Mouse (Mus musculus) ES-E14 (cell line): ENCODE measurements around the gene Cxcl2. TPM values are rescaled to one million over a fixed set of nuclear protein-coding genes. Genes with fewer than 3 reads are reported as not detected.

Experiments
- DNase-seq: peaks from one replicate; pipeline ENCODE4 v3.0.0-alpha.2; 2013; ENCODE audit warnings: low read depth, low spot score
- H3K27ac ChIP-seq: 2 replicates; pipeline ENCODE4 v1.5.1; 2012; ENCODE audit warnings: low read depth, mild to moderate bottlenecking, low read length, moderate library complexity, mixed read lengths; ENCODE audit not compliant: poor library complexity, insufficient read depth, severe bottlenecking
- H3K36me3 ChIP-seq: 2 replicates; pipeline ENCODE4 v1.6.1; 2012; ENCODE audit warnings: mild to moderate bottlenecking, low read length, moderate library complexity, mixed read lengths; ENCODE audit not compliant: control insufficient read depth, poor library complexity, insufficient read depth, severe bottlenecking
- H3K4me1 ChIP-seq, 2 experiments: fragments of 150-350 bp in 1 of 2; sonication (generic) in 1 of 2; 2 replicates each; pipeline ENCODE4 v1.6.1; 2012; ENCODE audit warnings: low read length in 2 of 2, mild to moderate bottlenecking in 1 of 2, mixed read lengths in 1 of 2; ENCODE audit not compliant: control insufficient read depth in 2 of 2, insufficient read depth in 2 of 2, poor library complexity in 1 of 2
- H3K4me3 ChIP-seq, 2 experiments: fragments of 150-350 bp in 1 of 2; sonication (generic) in 1 of 2; 2 replicates each; pipeline ENCODE4 v1.5.1; 2012; ENCODE audit warnings: low read length in 2 of 2, low read depth in 1 of 2, mild to moderate bottlenecking in 1 of 2, mixed read lengths in 1 of 2; ENCODE audit not compliant: insufficient read depth in 1 of 2, poor library complexity in 1 of 2, severe bottlenecking in 1 of 2
- H3K9ac ChIP-seq: 2 replicates; pipeline ENCODE4 v1.6.1; 2012; ENCODE audit warnings: low read depth, mild to moderate bottlenecking, low read length, mixed read lengths; ENCODE audit not compliant: poor library complexity, insufficient read depth, severe bottlenecking
- H3K9me3 ChIP-seq: fragments of 150-350 bp; sonication (generic); 2 replicates; pipeline ENCODE4 v1.6.1; 2012; ENCODE audit warnings: low read depth, mild to moderate bottlenecking, low read length; ENCODE audit not compliant: control insufficient read depth, insufficient read depth
- CHD2 ChIP-seq: IDR thresholded peaks from 2 replicates; pipeline ENCODE4 v1.6.1; 2014; ENCODE audit warnings: mild to moderate bottlenecking, low read depth, low read length, inconsistent platforms
- HCFC1 ChIP-seq: IDR thresholded peaks from 2 replicates; pipeline ENCODE4 v1.6.1; 2012; ENCODE audit warnings: low read length, inconsistent platforms, borderline replicate concordance; ENCODE audit not compliant: insufficient read depth
- MAFK ChIP-seq: IDR thresholded peaks from 2 replicates; pipeline ENCODE4 v1.6.1; 2014; ENCODE audit warnings: mild to moderate bottlenecking, low read depth, low read length, inconsistent platforms; ENCODE audit not compliant: insufficient read depth
- ZC3H11A ChIP-seq: IDR thresholded peaks from 2 replicates; pipeline ENCODE4 v1.6.1; 2012; ENCODE audit warnings: low read depth, mild to moderate bottlenecking, inconsistent platforms, low read length, borderline replicate concordance
- ZNF384 ChIP-seq: IDR thresholded peaks from 2 replicates; pipeline ENCODE4 v1.6.1; 2012; ENCODE audit warnings: low read depth, low read length, inconsistent platforms
- in situ Hi-C, 2 experiments: fragments of 600-800 bp; cut with MboI; formaldehyde crosslinking; loops; one replicate each; pipeline ENCODE4 v1.15.1; 2025; ENCODE audit warnings: low sequenced_read_pairs in 2 of 2, inconsistent platforms in 1 of 2; ENCODE audit not compliant: unreplicated experiment in 2 of 2
- total RNA-seq: library from RNA; depleted of rRNA; stranded (reverse); fragments of 300-350 nt; gene quantifications from 2 replicates; pipeline ENCODE4 v1.2.3, GENCODE M21; 2012

The Cxcl2 gene
- total RNA-seq, 1 experiment: not detected

DNA sequence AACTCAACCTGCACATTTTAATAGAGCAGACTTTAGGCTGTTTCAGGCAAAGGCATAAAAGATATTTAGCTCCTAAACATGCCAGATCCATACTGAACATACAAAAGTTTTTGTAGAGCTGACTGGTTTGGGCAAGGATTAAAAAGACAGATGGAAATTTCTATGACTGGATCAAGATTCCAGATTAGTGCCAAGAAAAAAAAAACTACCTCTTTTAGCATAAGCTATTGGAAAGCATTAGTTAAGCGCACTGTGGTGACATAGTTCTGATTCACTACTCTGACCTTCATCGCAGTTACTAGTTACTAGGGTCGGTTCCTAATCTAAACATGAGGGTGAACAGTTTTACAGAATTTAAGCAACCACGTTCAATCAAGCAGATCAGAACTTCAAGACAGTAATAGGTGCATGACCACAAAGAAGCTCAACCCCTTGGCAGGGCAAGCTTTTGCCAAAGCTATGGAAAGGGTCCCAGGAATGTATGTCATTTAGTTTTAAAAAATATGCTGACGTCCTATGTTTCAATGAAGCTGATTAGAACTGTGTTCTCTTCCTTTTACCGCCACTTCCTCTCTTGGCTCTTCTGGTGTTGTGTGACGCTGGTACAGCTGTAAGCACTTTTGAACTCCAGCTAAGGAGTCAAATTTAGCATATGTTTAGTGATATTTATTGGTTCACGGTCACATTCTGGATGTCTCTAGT is 27.0 kb upstream of the Cxcl2 start:
- TF ChIP-seq ZC3H11A: no peak
- TF ChIP-seq CHD2: no peak
- TF ChIP-seq HCFC1: no peak
- TF ChIP-seq ZNF384: no peak
- no peak for TF ChIP-seq MAFK
- no peak overlapping the region for H3K9ac ChIP-seq
- no peaks in the 10 kb centered on the region for H3K36me3 ChIP-seq
- H3K4me1 ChIP-seq: no peaks in the 10 kb centered on the region
- no peak for DNase-seq
- H3K4me3 ChIP-seq: no peak overlapping the region
- in situ Hi-C loops: no loop called here
- H3K27ac ChIP-seq: no peak overlapping the region
- no peaks in the 10 kb centered on the region for H3K9me3 ChIP-seq

DNA sequence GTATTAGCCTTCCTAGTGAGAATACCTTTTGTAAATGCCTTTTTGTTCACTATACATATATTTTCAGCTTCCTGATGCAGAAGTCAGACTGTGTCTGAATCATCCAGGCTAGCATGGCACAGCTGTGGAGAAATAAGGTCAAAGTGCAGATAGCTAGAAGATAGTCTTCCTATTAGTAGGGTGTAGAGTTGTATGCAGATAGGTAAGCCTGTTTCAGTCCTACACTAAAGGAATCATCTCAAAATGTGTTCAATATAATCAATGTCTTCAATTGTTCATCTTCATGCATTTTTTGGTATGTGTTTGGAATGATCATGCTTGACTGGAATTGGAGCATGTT is 26.5 kb upstream of the Cxcl2 start:
- H3K9me3 ChIP-seq: no peaks in the 10 kb centered on the region
- no peaks in the 10 kb centered on the region for H3K4me1 ChIP-seq
- H3K36me3 ChIP-seq: no peaks in the 10 kb centered on the region
- no peak overlapping the region for H3K9ac ChIP-seq
- TF ChIP-seq CHD2: no peak
- TF ChIP-seq MAFK: no peak
- DNase-seq: no peak
- H3K4me3 ChIP-seq: no peak overlapping the region
- no peak overlapping the region for H3K27ac ChIP-seq
- in situ Hi-C loops: no loop called here

GRCm38 (mm10) chr5:90879307-90880014 is 24.2 kb upstream of the Cxcl2 start:
- Histone ChIP-seq H3K4me1 (no peaks in the 10 kb centered on the region), H3K9ac (no peak overlapping the region), H3K36me3 (no peaks in the 10 kb centered on the region), H3K27ac (no peak overlapping the region), H3K4me3 (no peak overlapping the region), H3K9me3 (no peaks in the 10 kb centered on the region)
- in situ Hi-C loops: no loop called here
- no peak for TF ChIP-seq ZC3H11A
- TF ChIP-seq HCFC1: no peak
- TF ChIP-seq CHD2: no peak
- TF ChIP-seq MAFK: no peak
- no peak for TF ChIP-seq ZNF384
- no peak for DNase-seq

GRCm38 (mm10) chr5:90880335-90880850 is 23.3 kb upstream of the Cxcl2 start:
- H3K4me1 ChIP-seq: no peaks in the 10 kb centered on the region
- no peak for DNase-seq
- TF ChIP-seq MAFK (no peak), HCFC1 (no peak), CHD2 (no peak), ZC3H11A (no peak), ZNF384 (no peak)
- H3K36me3 ChIP-seq: no peaks in the 10 kb centered on the region
- in situ Hi-C loops: no loop called here
- no peak overlapping the region for H3K27ac ChIP-seq
- no peak overlapping the region for H3K4me3 ChIP-seq
- H3K9ac ChIP-seq: no peak overlapping the region
- H3K9me3 ChIP-seq: no peaks in the 10 kb centered on the region

- Histone ChIP-seq H3K4me1 (no peaks in the 10 kb centered on the region), H3K9ac (no peak overlapping the region), H3K36me3 (no peaks in the 10 kb centered on the region), H3K9me3 (no peaks in the 10 kb centered on the region), H3K27ac (no peak overlapping the region), H3K4me3 (no peak overlapping the region)
- no peak for DNase-seq
- in situ Hi-C loops: no loop called here
- TF ChIP-seq HCFC1 (no peak), CHD2 (no peak), MAFK (no peak), ZNF384 (no peak), ZC3H11A (no peak)
Measured at GRCm38 (mm10) chr5:90881021-90881420, 22.6 kb upstream of the Cxcl2 start.
